Mouse (Mus musculus) brain, adult 2 months (tissue): ENCODE data around the gene Sall2.
"Not testable (repeated sequence)": the region's sequence is repeated elsewhere in the genome, so short reads cannot be mapped to it uniquely, and the experiment has no call there.

Experiments
- DNase-seq: peaks from one replicate; pipeline ENCODE4 v3.0.0; 2011; ENCODE audit warnings: low read depth, low spot score

Gene Sall2

DNA sequence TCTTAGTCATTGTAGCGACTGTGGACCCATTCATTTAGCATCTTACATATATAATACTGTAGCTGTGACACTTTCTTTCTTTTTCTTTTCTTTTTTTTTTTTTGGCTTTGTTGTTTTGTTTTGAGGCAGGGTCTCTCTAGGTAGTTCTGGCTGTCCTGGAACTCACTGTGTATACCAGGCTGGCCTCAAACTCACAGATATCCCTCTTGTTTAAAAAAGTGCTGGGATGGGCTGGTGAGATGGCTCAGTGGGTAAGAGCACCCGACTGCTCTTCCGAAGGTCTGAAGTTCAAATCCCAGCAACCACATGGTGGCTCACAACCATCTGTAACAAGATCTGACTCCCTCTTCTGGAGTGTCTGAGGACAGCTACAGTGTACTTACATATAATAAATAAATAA lies 25.0 kb downstream of the Sall2 start:
- not testable (repeated sequence) for DNase-seq

DNA sequence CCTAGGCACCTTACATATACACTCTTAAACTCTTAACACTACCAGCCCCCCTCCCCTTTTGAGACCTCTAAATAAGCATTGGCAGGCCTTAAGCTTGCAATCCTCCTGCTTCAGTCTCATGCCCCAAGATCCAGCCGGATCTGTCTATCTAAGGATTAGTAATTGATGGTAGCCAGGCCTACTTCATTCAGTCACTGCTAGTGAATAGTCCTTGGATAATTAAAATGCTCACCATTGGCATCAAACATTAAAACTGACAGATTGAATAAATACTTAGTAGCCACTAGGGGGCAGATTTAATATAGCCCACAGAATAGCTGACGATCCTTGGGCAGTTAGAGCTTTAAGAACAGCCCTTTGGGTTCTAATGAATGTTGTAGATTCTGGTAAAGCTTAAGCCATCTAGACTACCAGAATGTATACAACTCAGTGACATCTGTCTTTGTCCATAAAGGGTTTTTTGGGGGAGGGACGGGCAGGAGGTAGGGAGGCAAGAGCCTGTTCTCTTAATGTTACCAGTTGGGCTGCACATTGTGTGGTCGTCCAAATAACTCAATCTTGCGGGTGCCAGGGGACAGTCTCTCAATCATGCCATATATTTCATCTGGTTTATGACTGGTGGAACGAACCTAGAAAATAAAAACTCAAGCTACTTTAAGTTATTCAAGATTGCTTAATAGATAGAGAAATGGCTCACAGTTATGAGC lies 32.9 kb downstream of the Sall2 start:
- DNase-seq = peak; percentile 71

DNA sequence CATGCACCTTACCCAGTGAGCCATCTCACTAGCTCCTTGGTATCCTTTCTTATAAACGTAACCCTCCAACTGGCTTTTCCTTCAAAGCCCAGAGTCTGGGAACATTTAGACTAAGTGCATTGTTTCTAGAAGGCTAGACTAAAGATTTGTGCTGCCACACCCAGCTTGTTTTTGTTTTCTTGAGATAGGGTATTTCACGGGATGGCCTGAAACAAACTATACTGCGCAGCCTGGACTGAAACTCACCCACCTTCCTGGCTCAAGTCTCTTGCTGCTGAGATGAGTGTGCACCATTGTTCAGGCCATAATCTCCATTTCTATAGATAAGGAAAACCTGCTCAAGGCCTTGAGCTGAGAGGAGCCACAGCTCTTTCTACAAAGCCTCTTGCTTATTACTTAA lies 44.4 kb downstream of the Sall2 start:
- DNase-seq = no peak

DNA sequence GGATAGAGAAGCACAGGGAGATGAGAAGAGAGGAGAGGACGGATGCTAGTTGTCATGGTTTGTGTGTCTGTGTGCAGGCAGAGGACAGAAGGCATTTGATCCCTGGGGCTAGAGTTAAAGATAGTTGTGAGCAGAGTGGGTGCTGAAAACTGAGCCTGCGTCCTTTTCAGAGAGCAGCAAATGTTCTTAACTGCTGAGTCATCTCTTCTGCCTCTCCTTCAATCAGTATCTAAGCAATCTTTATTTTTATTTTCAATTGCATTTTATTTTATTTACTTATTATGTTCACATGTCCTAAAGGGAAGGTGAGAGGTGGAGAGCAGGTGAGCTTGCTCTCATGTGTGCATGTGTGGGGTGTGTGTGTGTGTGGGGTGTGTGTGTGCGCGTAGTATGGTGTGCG lies 44.9 kb downstream of the Sall2 start:
- DNase-seq = no peak

DNA sequence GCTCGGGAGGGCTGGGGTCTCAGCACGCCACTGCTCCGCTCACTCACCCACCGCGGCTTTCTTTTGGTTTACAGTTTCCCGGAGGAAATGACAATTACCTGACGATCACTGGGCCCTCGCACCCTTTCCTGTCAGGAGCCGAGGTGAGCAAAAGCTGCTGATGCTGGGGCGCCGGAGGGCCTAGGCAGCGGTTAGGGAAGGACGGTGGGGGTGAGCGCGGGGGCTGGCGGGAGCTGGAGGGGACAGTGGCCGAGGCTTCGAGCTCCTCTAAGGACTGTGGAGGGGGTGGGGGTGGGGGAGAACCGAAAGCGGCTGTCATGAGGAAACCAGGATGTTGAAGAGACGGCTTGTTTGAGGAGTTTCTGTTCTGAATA lies 48.8 kb downstream of the Sall2 start:
- DNase-seq = peak; percentile 40

DNA sequence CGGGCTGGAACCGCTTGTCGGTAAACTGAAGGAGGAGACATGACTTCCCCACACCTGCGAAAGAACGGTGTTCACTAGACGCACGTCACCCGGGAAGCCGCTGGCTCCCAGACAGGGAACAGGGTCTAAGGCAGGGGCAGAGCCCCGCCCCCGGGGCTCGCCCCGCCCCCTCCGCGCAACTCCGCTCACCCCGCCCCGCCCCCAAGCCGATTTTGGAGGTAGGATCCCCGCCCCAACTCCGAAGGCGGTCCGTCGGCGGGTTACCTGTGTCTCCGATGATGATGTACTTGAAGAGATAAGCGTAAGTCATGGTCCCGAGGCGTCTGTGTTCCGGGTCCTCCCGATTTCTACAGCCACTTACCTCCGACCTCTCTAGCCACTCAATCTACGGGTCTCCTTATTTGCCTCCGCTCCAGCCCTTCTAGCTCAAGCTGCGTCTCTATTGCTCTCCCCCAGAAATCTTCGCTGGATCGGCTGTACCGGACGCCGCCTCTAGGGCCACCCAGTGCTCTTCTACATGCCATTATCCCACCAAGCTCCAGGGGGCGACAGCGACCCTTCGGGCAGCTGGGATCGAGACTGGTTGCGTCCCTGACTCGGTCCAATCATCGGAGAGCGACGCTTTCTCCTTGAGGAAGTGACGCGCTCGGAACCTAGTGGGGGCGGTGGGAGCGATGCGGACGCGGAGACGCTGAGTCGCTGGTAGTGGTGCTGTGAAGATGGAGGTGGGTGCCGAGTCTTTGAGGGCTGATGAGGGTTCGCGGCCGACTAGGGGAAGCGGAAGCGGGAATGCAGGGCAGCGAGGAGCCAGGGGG lies 49.4 kb downstream of the Sall2 start, which contains the start of the genes Tox4 and Rab2b:
Tox4 (plus strand) TSS at position 215 of the 815 bp plus-strand sequence.
Rab2b (minus strand) TSS at position 614 of the 815 bp plus-strand sequence.
- peak; percentile 100 for DNase-seq

DNA sequence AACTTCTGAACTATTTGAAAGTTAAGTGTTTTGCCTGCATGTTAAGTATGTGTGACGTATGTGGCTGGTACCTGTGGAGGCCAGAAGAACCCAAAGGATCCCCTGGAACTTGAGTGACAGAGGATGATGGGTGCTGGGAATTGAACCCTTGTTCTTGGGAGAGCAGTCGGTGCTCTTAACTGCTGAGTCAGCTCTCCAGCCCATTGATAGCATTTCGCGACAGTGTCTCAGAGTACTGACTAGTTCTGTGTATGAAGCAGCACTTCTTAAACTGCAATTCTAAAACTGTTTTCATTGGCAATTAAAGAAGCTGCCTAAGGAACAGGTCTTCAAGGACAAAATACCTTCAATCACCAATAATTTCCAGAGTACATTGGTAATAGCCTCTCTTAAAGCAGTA lies 51.4 kb downstream of the Sall2 start:
- no peak for DNase-seq

DNA sequence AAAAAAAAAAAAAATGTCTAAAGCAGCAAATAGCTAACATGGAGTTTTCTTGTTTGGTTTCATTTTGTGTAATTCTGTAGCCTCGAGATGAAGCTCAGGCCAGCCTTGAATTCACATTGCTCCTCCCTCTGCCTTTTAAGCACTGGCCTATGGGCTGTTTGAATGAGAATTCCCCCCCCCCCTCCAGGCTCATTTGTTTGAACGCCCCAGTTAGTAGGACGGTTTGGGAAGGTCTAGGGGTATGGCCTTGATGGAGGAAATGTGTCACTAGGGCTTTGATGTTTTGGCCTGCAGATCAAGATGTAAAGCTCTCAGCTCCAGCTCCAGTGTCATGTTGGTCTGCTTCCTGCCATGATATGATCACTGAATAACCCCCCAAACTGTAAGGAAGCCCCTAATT lies 55.8 kb downstream of the Sall2 start:
- no peak for DNase-seq
